Mouse (Mus musculus): ENCODE measurements around the gene Gm49358.

GRCm38 (mm10) chr10:86860396-86860795 is 96.6 kb downstream of the Gm49358 start:
- no peak for TF ChIP-seq POLR2A (IDR thresholded peaks at IDR 0.05; ENCODE audit: extremely low read depth, insufficient read depth, low read length)
- no peak for TF ChIP-seq CTCF (IDR thresholded peaks at IDR 0.05; ENCODE audit: low read depth, low read length)
